Comparison of ENCODE assay signal across 14 mouse cellular contexts in the genomic region with DNA sequence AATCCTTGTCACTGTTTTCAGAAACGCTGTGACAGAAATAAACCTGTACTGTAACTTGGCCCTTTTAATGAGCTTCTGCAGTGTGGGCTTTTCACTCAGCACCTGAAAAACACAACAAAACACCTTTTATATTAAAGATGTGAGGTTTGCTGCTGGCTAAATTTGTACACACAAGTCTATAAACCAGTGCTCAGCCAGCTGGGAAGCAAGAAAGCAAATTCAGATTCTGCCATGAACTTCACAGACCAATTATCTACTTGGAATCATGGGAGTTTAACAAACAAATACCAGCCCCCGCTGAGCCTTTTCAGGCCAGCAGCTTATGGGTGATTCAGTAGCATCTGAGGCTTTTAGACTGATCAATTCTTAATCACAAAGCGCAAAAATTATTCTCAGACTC.
DNase-seq lines count a peak whose midpoint lies in the region; ATAC-seq lines count a peak whose summit lies in the region.
"Had no signal": no experiment of that assay in that cellular context is flagged by ENCODE, and none has a peak within 500 bp of the region (broad histone marks: within the 10 kb centered on the region; RNA-seq: fewer than 3 reads in every experiment).

No protein-coding gene starts in this region.

- no peaks in the 10 kb centered on the region for H3K9me3 ChIP-seq in embryonic facial prominence, embryonic 11.5 days (replicated peaks; ENCODE audit: control insufficient read depth, low read length)
- no peaks in the 10 kb centered on the region for H3K9me3 ChIP-seq in embryonic facial prominence, embryonic 10.5 days
- H3K9me3 ChIP-seq: liver, embryonic 15.5 days had no signal

- whole genome bisulfite sequencing in embryonic facial prominence, embryonic 11.5 days, result 75% methylated on average over 3 of the region's 3 CpGs
- WGBS in embryonic facial prominence, embryonic 10.5 days, result 73% methylated on average over 3 of the region's 3 CpGs

- no peak overlapping the region for H3K9ac ChIP-seq in embryonic facial prominence, embryonic 11.5 days (replicated peaks; ENCODE audit: low read length)
- H3K9ac ChIP-seq: liver, embryonic 15.5 days had no signal

- ATAC-seq in embryonic facial prominence, embryonic 11.5 days (replicated peaks; ENCODE audit: insufficient number of reproducible peaks, low FRiP score, low TSS enrichment, low read depth), result no peak

- peak; percentile 30 for DNase-seq in embryonic facial prominence, embryonic 11.5 days (ENCODE audit: low spot score)
- no peak for DNase-seq in embryonic facial prominence, embryonic 10.5 days (ENCODE audit: low spot score)
- peak; percentile 11 for DNase-seq in right cerebral cortex, postnatal 25 days
- no peak for DNase-seq in right cerebral cortex, postnatal 36 days (ENCODE audit: low spot score in 2 of 2)
- DNase-seq in layer of hippocampus, adult 8-10 months (ENCODE audit: low spot score in 2 of 2), result peak; percentile 23 to 33
- peak; percentile 7 for DNase-seq in right cerebral cortex, postnatal 4 days
- DNase-seq in urinary bladder, postnatal 4 days (ENCODE audit: low spot score in 2 of 2), result no peak
- no peak for DNase-seq in testis, postnatal 10 days (ENCODE audit: low spot score)
- DNase-seq: adrenal gland, adult 2 months; cerebellum, adult 11 months; heart, postnatal 4 days; kidney, postnatal 36 days had no signal

- no peaks in the 10 kb centered on the region for H3K27me3 ChIP-seq in embryonic facial prominence, embryonic 11.5 days (ENCODE audit: control insufficient read depth, insufficient read depth, low read length)
- no peaks in the 10 kb centered on the region for H3K27me3 ChIP-seq in embryonic facial prominence, embryonic 10.5 days (replicated peaks; ENCODE audit: low read depth, poor library complexity, severe bottlenecking)
- H3K27me3 ChIP-seq: liver, embryonic 15.5 days had no signal

- H3K36me3 ChIP-seq in embryonic facial prominence, embryonic 11.5 days (replicated peaks; ENCODE audit: control insufficient read depth, insufficient read depth, low read depth, low read length), result no peaks in the 10 kb centered on the region
- no peaks in the 10 kb centered on the region for H3K36me3 ChIP-seq in embryonic facial prominence, embryonic 10.5 days (replicated peaks)
- H3K36me3 ChIP-seq: liver, embryonic 15.5 days had no signal

- H3K27ac ChIP-seq in embryonic facial prominence, embryonic 11.5 days (replicated peaks; ENCODE audit: low read depth, low read length), result no peak overlapping the region
- H3K27ac ChIP-seq in embryonic facial prominence, embryonic 10.5 days (replicated peaks), result no peak overlapping the region
- H3K27ac ChIP-seq: liver, embryonic 15.5 days had no signal

- no peaks in the 10 kb centered on the region for H3K4me1 ChIP-seq in embryonic facial prominence, embryonic 11.5 days (ENCODE audit: control insufficient read depth, insufficient read depth, low read length)
- H3K4me1 ChIP-seq in embryonic facial prominence, embryonic 10.5 days, result no peaks in the 10 kb centered on the region
- H3K4me1 ChIP-seq: liver, embryonic 15.5 days had no signal

- no peak overlapping the region for H3K4me3 ChIP-seq in embryonic facial prominence, embryonic 11.5 days (ENCODE audit: low read depth, low read length)
- H3K4me3 ChIP-seq in embryonic facial prominence, embryonic 10.5 days, result no peak overlapping the region
- H3K4me3 ChIP-seq: erythroblast, embryonic 14.5 days; liver, embryonic 15.5 days had no signal

- H3K4me2 ChIP-seq in embryonic facial prominence, embryonic 11.5 days (ENCODE audit: low read depth, low read length), result no peak overlapping the region
- H3K4me2 ChIP-seq: liver, embryonic 15.5 days had no signal

Comparison
In these comparisons a context has a peak if more than half of its experiments do, and no peak if none do; other contexts are left out.
1. DNase-seq: peak in embryonic facial prominence, embryonic 11.5 days (single experiment), right cerebral cortex, postnatal 25 days (single experiment), layer of hippocampus, adult 8-10 months (2 of 2) and right cerebral cortex, postnatal 4 days (single experiment); none in embryonic facial prominence, embryonic 10.5 days (single experiment), right cerebral cortex, postnatal 36 days (0 of 2), urinary bladder, postnatal 4 days (0 of 2) and testis, postnatal 10 days (single experiment).